Mouse (Mus musculus) 3T3-L1 (cell line): ENCODE data around the gene Scgb1b12.
"Not testable (repeated sequence)": the region's sequence is repeated elsewhere in the genome, so short reads cannot be mapped to it uniquely, and the experiment has no call there.

Source experiments
- DNase-seq: peaks from one replicate; pipeline ENCODE4 v3.0.0-alpha.2; 2015; ENCODE audit warnings: low read depth, low spot score

Scgb1b12 gene

DNA sequence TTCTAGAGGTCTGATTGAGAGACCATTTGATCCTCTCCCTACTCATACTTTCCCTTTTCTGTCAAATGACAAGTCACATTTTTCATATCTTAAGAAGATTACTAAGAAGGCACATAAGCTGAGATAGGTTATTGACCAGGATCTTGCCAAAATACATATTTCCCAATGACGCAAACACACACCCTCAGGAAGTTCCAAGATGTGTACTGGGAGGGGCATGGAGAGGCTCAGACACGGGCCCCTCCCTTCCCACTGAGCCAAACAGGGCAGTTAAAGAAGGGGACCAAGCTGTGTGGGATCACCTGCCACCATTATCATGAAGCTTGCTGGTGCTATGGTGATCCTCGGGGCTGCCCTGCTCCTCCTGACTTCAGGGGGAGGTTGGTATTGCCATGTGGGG is at the start of gene Scgb1b12:
Gene Scgb1b12, plus strand, starts transcription at position 301 of the 400 bp plus-strand sequence.
- DNase-seq, result not testable (repeated sequence)

DNA sequence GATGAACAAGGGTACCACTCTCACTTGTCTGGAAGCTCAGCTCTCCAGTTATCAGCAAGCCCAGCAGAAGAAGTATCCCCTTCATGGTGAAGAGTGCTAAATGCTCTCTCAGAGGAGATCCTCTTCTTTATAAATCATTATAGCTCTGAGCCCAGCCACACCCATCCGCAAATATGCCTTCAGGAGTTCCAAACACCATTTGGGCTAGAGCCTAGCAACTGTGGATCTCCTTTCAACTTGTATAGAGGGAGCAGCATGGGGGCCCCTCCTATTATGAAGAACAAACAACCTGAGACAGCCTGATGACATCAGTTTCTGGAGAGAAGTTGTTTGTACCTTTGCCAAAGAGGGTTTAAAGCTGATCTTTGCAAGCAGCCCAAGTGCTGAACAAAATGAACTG is 6.8 kb upstream of the Scgb1b12 start, which contains the start of gene Scgb2b12:
Gene Scgb2b12, minus strand, starts transcription at position 101 of the 400 bp plus-strand sequence.
- not testable (repeated sequence) for DNase-seq
